Mouse (Mus musculus) layer of hippocampus, adult 9-11 months (tissue): Measurements from ENCODE around the gene Efna3.

ENCODE experiments used
- DNase-seq: peaks from one replicate; pipeline ENCODE4 v3.0.0; 2022

The Efna3 gene

DNA sequence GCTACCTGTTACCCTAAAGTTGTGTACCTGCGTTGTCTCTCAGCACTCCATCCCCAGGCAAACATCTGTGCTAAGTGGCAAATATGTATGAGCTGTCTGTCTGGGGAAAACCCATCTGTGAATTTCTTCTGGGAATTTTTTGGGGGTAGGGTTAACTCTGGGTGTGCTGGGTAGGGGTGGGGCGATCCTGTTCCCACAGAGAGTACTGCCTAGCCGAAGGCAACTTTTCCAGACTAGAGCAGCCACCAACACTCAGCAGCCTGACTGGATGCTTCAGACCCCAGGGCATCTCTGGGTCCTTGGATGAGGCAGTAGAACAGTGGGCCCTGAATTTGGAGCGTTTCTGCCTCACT lies 40.5 kb downstream of the Efna3 start:
- DNase-seq, result no peak

DNA sequence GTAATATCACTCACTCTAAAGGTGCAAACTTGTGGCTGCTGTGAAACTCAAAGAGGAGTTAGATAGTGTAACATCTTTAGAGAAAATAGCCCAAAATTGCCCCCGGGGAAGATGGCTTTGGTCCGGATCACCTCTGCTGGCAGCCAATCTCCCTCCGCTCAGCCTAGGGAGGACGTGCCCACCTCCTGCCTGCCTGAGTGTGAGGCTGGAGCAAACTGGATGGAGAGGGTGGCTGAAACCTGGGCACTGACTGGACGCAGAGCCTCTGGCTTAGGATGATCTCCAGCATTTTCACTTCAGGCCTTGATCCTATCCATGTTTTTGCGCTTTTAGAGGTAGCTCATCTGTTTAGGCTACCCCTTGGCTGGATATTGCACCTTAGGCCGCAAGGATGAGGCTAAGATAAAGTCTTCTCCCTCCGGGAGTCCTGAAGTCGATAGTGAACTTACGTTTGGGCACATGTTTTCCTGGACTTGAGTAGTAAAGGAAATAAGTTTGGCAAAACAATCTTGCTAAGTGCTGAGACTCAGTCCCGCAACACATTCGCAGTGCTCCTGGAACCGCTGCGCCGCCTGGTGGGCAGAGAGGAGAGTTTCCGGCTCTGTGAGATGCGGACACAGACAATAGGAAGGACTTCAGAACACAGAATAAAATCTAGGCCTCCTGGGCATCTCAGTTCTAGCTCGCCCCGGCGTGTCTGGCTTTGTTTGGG lies 41.0 kb downstream of the Efna3 start:
- DNase-seq, result peak; percentile 80

DNA sequence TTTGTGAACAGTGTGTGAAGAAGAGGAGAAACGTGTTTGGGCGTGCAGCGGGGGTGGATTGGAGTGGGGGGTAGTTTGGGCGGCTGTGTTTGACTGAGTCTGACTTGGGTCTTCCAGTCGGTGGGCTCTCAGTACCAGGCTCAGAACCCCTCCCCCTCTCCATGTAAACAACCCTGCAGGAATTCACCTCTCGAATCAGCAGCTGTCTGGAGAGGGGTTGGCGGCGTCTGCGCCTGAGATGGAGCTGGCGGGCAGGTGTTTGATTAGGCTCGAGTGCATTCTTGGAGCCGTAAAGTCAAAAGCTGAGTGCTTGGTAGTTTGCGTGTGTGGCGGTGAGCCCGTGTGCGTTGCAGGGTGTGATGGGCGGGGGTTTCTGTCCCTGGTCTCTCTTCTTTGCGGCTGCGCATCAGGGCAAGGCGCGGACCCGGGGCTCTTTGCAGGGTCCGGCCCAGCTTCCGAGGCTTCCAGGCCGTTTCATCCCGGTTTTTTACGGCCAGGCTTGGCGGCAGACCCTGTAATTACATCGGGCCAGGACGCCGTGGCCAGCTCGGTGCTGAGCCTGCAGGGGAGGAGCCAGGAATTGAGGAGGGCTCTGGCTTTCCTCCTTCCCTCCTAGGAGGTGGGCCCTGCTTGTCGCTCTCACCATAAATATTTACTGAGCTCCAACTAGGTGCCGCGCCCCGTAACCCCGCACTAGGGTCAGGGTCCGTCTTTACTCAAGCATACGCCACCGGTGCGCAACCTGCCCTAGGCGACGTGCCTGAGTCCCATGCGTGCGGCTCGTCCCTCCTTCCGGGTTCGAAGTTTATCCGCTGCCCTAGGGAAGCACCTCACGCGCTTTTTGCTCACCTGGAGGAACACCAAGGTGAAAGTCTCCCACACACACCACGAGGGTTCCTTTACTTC lies 41.9 kb downstream of the Efna3 start, which contains the start of gene Efna1:
TSS of gene Efna1 (minus strand) at position 537 of the 906 bp plus-strand sequence.
- DNase-seq, result peak; percentile 57

DNA sequence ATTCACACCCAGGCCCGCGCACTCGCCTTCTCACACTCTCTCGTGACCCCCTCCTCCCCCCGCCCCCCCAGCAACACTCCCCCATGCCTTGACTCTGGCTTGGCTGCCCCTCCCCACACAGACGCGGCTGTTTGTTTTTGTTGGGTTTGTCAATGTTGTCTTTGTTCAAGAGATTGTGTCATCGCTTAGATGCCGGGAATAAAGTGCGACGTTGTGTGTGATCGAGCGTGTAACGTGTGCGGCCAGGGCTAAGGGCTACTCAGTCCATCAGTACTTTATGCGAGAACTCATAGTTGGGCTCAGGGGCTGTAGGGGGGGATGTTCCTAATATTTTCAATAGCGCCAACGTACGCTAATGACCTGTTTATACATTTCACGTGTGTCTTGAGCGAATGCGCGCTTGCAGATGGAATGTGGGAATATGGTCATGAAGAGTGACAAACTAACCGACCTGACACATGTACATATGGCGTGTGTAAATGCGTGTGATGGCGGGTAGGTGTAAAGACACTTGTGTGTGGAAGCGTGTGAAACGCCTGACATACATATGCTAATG lies 42.6 kb downstream of the Efna3 start:
- DNase-seq, result peak; percentile 85

DNA sequence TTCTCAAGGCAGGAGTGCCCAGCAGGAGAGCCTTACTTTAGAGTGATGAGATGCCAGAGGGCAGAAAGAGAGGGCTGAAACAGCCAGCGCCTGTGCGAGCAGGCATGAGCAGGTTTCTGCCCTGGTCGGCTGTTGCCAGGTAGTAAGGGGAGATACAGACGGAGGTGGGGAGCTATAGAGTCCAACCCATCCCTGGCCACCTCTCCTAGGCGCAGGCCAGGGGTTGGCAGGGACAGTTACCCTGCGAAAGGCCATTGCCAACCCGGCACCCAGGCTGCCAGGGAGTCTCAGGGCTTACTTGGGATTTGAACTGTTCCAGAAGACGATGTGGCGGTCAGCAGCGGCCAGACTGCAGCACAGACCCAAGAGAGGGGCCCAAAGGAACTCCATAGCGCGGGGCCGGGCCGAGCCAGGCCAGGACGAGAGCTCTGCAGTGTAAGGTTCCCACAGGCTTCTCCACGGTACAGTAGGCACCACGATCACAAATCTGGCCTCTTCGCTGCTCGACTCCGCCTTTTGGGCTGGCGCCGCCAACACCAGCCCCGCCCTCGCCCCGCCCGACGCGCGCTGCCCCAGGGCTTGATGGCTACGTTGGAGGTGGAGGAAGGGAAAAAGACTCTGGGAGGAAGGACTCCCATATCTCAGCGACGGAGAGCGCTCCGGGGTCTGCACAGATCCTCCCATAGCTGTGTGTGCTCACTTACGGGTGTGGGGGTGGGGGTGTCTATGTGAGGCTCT lies 43.4 kb downstream of the Efna3 start:
- peak; percentile 89 for DNase-seq

DNA sequence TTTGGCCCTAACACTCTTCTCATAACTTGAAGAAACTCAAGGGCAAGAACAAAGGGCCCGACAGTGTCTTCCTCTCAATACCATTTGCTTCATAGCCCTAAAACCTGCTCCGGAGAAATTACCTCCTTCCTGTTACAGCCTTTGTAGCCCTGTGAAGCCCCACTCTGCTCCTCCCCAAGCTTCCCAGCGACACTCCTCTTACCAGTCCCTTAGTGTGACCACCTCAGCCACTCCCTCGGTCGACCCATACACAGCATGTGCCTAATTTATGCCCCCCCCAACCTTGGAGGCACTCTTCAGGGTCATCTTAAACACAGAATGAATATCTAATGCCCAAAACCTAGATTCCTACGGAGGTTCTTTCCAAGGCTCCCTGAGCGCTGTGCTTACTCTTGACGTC lies 44.1 kb downstream of the Efna3 start:
- DNase-seq, result no peak

DNA sequence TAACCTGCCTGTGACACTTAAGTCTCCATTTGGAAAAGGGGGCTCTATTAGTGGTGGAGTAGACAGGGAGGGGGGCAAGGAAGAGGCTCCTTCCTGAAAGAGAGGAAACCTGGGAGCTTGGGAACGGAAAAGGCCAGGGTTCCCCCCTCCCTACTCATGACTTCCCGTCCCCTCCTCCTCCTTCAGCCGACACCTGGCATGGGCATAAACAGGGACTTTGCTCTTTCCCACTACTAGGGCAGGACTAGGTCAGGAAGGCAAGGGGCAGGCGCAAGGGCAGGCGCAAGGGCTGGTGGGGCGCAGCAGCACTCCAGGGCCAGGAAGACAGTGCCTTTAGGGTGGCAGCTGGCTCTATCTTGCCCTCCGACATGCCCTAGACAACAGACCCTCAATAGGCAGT lies 44.7 kb downstream of the Efna3 start:
- no peak for DNase-seq

DNA sequence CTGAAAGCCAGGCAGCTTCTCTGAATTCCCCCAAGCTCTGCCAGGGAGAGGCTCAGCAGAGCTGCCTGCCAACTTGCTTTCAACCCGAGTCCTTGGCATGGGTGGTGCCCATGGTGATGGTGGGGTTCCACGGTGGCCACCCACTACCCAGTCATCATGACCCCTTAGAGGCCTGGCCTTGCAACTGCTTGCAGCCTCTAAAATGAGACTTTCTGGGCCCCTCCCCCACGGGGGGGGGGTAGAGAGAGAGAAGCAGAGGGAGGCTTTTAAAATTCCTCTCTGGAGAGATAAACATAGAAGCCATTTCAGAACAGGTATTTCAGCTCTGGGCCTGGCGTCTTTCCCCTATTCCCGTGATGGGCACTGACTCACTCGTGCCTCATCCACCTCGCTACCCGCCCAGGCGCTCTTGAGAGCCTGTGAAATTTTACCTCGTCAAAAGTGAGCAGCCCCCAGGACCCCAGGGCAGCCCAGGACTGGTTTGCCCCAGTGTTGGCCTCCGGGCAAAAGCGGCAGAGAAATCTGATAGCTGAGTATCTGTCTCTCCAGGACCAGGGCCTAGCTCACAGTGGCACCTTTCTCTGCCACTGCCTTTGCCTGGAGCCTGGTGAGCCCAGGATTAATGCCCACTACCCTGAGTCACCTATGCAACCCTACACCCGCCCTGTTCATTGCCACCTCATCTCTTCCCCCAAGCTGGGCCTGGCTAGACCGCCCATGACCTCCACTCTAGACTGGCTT lies 45.3 kb downstream of the Efna3 start:
- DNase-seq, result no peak

DNA sequence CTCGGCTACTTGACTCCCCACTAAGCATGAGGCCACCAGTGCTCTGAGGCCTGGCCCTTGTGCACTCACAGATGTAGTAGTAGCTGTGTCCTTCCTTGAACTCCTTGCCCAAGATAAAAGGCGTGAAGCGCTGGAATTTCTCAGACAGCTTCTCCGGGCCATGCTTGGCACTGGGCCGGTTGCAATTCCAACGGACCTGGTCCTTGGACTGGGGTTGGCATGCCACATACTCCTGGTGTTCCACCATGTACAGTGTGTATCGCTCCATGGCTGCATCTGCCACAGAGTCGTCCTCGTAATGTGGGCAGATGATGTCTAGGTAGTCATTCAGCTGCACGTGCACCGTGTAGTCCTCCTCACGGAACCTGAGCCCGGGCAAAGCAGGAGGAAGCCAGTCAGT lies 46.7 kb downstream of the Efna3 start:
- DNase-seq, result no peak

DNA sequence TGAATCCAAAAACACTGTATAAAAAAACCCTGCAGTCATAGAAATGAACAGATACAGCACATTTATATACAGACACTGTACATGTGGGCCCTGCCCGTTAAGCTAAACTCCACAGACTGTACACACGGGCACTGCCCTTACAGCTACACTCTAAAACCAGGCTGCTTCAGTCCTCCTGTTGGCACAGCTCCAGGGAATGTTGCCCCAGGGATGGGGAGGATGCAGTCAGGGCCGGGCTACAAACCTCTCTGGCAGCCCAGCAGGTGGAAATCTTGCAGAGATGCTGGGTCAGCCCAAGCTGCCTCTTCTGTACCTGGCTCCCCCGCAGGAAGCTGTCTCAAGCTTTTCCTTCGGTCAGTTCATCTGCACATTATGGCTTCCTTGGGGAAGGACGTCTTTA lies 51.0 kb downstream of the Efna3 start:
- DNase-seq, result no peak

DNA sequence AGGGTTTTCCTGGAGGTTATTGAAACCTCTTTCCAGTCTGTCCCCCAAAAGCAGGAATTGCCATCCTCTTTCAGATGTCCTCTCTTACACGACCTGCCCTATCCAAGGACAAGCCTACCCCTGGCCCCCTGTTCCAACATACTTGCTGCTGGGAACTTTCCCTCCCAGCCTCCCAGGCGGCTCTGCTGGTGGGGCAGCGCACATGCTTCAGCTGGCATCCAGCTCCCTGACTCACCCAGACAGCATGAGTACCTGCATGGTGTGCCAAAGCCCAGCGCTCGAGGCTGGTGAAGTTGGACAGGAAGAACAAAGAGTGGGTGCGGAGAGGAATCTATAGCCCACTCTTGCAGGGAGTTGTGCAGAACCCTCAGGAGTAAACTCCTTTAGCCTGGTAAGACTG lies 51.9 kb downstream of the Efna3 start:
- DNase-seq, result peak; percentile 88

DNA sequence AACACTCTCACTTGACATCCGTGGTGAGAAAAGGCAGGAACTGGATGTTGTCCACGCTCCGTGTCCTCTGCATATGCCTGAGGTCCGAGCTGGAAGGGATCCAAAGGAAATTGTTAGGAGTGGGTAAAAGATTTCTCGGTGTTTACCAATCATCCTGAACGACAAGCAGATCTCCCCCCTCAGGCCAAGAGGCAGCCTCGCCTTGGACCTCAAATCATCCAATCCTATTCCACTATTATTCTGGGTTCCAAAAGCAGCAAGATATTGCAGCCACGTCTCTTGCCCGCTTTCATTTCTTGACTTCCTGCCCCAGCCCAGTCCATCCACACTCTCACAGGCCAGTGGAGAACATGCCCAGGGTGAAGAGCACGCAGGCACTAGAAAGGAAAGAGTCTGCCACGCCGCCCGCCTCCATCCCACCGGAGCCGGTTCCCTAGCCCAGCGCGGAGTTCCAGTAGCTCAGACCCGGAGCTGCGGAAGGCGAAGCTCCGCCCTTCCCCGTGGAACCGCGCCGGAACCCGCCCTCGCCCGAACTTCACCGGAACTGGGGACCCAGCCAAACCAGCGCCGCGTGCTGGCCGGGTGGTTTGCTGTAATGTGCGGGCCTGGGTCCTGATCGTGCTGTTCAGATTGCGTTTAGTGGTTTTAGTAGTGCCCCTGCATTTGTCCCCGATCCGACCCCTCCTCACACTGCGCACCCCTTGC lies 52.6 kb downstream of the Efna3 start, which contains the start of gene Slc50a1:
TSS of gene Slc50a1 (minus strand) at position 520 of the 705 bp plus-strand sequence.
- peak; percentile 76 for DNase-seq

DNA sequence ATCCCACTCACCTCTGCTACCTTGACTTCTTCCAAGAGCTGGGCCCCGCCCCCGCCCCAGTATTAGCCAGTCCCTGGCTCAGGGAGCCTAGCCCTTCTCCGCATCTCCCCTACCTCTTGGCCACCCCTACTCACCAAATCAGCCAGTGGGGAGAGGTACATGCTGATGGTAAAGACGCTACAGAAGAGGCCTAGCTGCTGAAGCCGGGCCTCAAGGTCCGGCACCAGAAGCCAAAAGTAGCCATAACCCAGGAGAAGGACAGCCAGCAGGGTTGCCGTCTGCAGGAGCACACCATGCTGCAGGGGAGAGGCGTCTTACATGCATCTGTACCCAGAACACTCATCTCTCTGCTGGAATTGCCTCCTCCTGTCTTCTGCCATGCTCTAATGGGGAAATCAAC lies 53.8 kb downstream of the Efna3 start:
- no peak for DNase-seq

DNA sequence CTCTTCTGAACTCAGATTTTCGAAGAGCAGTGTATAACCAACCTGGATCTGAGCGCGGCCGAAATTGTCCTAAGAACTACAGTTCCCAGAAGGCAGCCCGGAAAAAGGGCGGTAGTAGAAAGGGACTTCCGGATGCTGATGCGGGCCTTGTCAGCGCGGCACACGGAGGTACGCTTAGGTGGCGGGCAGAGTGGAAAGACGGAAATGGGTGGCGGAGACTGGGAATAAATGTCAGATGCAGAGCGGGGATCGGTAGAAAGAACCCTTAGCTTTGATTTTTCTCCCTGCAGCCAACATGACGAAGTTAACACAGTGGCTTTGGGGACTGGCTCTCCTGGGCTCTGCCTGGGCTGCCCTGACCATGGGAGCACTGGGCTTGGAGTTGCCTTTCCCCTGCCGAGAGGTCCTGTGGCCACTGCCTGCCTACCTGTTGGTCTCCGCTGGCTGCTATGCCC lies 56.3 kb downstream of the Efna3 start:
- peak; percentile 84 for DNase-seq
